Mouse (Mus musculus): ENCODE results near the gene Dgkh. TPM values are rescaled to one million over a fixed set of nuclear protein-coding genes. Genes with fewer than 3 reads are reported as not detected.
"Not testable (repeated sequence)": the region's sequence is repeated elsewhere in the genome, so short reads cannot be mapped to it uniquely, and the experiment has no call there.

The Dgkh gene
- polyA plus RNA-seq, 1 experiment from 2014 or later = 2.8 TPM

- Histone ChIP-seq H3K9me3 (ENCODE audit: control insufficient read depth, low read length) (no peaks in the 10 kb centered on the region), H3K9ac (ENCODE audit: low read length) (no peak overlapping the region), H3K36me3 (ENCODE audit: control insufficient read depth, insufficient read depth, low read length) (peaks cover 23% of the 10 kb centered on the region), H3K27ac (replicated peaks in 1 of 2; ENCODE audit: control insufficient read depth in 1 of 2, insufficient read depth in 1 of 2, low read depth in 2 of 2, low read length in 2 of 2) (no peak overlapping the region), H3K4me2 (ENCODE audit: low read length) (no peak overlapping the region), H3K27me3 (ENCODE audit: control insufficient read depth, insufficient read depth, low read length) (no peaks in the 10 kb centered on the region), H3K4me3 (ENCODE audit: control insufficient read depth in 1 of 2, insufficient read depth in 1 of 2, low read depth in 1 of 2, low read length in 2 of 2) (no peak overlapping the region), H3K4me1 (ENCODE audit: control insufficient read depth in 2 of 2, insufficient read depth in 2 of 2, low read length in 2 of 2) (peaks cover 0 to 8% of the 10 kb centered on the region in 2 experiments; a peak in 1 of 4 replicates)
- 88% methylated on average over 5 of the region's 5 CpGs for WGBS
- ATAC-seq (ENCODE audit: insufficient number of reproducible peaks, insufficient read depth, low FRiP score, low read depth) = no peak
Observed at GRCm38 (mm10) chr14:78568410-78568809, 164.2 kb downstream of the Dgkh start.

- Histone ChIP-seq H3K36me3 (ENCODE audit: control insufficient read depth, insufficient read depth, low read length) (peaks cover 15% of the 10 kb centered on the region; the same call in 1 of the 2 replicates), H3K4me1 (ENCODE audit: control insufficient read depth in 2 of 2, insufficient read depth in 2 of 2, low read length in 2 of 2) (peaks cover 0 to 8% of the 10 kb centered on the region in 2 experiments; a peak in 1 of 4 replicates), H3K27me3 (ENCODE audit: control insufficient read depth, insufficient read depth, low read length) (no peaks in the 10 kb centered on the region), H3K9ac (ENCODE audit: low read length) (no peak overlapping the region), H3K4me3 (ENCODE audit: control insufficient read depth in 1 of 2, insufficient read depth in 1 of 2, low read depth in 1 of 2, low read length in 2 of 2) (no peak overlapping the region), H3K9me3 (ENCODE audit: control insufficient read depth, low read length) (no peaks in the 10 kb centered on the region), H3K4me2 (ENCODE audit: low read length) (no peak overlapping the region), H3K27ac (replicated peaks in 1 of 2; ENCODE audit: control insufficient read depth in 1 of 2, insufficient read depth in 1 of 2, low read depth in 2 of 2, low read length in 2 of 2) (no peak overlapping the region)
- no peak for ATAC-seq (ENCODE audit: insufficient number of reproducible peaks, insufficient read depth, low FRiP score, low read depth)
- WGBS = 66% methylated on average over 4 of the region's 4 CpGs
Observed at GRCm38 (mm10) chr14:78566431-78566830, 166.1 kb downstream of the Dgkh start.

DNA sequence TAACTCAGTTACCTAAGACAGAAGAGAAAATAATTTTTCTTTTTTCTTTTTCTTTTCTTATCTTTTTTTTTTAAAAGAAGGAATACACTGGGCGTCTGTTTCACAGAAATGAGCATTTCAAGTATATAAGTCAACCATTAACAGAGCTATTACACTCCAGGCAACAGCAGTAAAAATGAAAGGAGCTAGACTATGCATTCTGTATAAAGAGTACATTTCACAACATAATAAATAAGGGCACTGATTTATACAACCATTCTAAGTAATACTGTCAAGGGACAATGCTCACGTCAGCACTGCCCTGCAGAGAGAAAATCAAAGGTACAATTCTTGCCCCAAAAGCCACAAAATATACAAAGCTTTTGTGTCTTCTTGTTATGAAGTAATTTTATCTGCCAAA is 168.3 kb downstream of the Dgkh start:
- no peak for ATAC-seq (ENCODE audit: insufficient number of reproducible peaks, insufficient read depth, low FRiP score, low read depth)

GRCm38 (mm10) chr14:78563211-78563610 is 169.4 kb downstream of the Dgkh start:
- ATAC-seq (ENCODE audit: insufficient number of reproducible peaks, insufficient read depth, low FRiP score, low read depth) = no peak
- 85% methylated on average over 7 of the region's 7 CpGs for WGBS

More for the DNA sequence above, 168.3 kb downstream of the Dgkh start:
- Histone ChIP-seq H3K4me3 (ENCODE audit: control insufficient read depth in 1 of 2, insufficient read depth in 1 of 2, low read depth in 1 of 2, low read length in 2 of 2) (no peak overlapping the region), H3K27ac (replicated peaks in 1 of 2; ENCODE audit: control insufficient read depth in 1 of 2, insufficient read depth in 1 of 2, low read depth in 2 of 2, low read length in 2 of 2) (no peak overlapping the region), H3K27me3 (ENCODE audit: control insufficient read depth, insufficient read depth, low read length) (no peaks in the 10 kb centered on the region), H3K36me3 (ENCODE audit: control insufficient read depth, insufficient read depth, low read length) (peaks cover 8% of the 10 kb centered on the region; the same call in 1 of the 2 replicates), H3K4me2 (ENCODE audit: low read length) (no peak overlapping the region), H3K4me1 (ENCODE audit: control insufficient read depth in 2 of 2, insufficient read depth in 2 of 2, low read length in 2 of 2) (peaks cover 0 to 4% of the 10 kb centered on the region in 2 experiments; a peak in 1 of 4 replicates), H3K9ac (ENCODE audit: low read length) (no peak overlapping the region), H3K9me3 (ENCODE audit: control insufficient read depth, low read length) (no peaks in the 10 kb centered on the region)
- 86% methylated on average over 2 of the region's 2 CpGs for WGBS

GRCm38 (mm10) chr14:78562121-78562520 is 170.5 kb downstream of the Dgkh start:
- Histone ChIP-seq H3K4me1 (ENCODE audit: control insufficient read depth in 2 of 2, insufficient read depth in 2 of 2, low read length in 2 of 2) (no peaks in the 10 kb centered on the region), H3K36me3 (ENCODE audit: control insufficient read depth, insufficient read depth, low read length) (peaks cover 4% of the 10 kb centered on the region; the same call in 1 of the 2 replicates), H3K4me3 (ENCODE audit: control insufficient read depth in 1 of 2, insufficient read depth in 1 of 2, low read depth in 1 of 2, low read length in 2 of 2) (no peak overlapping the region), H3K27ac (replicated peaks in 1 of 2; ENCODE audit: control insufficient read depth in 1 of 2, insufficient read depth in 1 of 2, low read depth in 2 of 2, low read length in 2 of 2) (no peak overlapping the region), H3K4me2 (ENCODE audit: low read length) (no peak overlapping the region), H3K9me3 (ENCODE audit: control insufficient read depth, low read length) (no peaks in the 10 kb centered on the region), H3K27me3 (ENCODE audit: control insufficient read depth, insufficient read depth, low read length) (no peaks in the 10 kb centered on the region), H3K9ac (ENCODE audit: low read length) (no peak overlapping the region)
- 67% methylated on average over 4 of the region's 4 CpGs for WGBS
- no peak for ATAC-seq (ENCODE audit: insufficient number of reproducible peaks, insufficient read depth, low FRiP score, low read depth)

More at GRCm38 (mm10) chr14:78563211-78563610, 169.4 kb downstream of the Dgkh start:
- peaks cover 9% of the 10 kb centered on the region; the same call in 1 of the 2 replicates for H3K36me3 ChIP-seq (ENCODE audit: control insufficient read depth, insufficient read depth, low read length)
- H3K4me1 ChIP-seq (ENCODE audit: control insufficient read depth in 2 of 2, insufficient read depth in 2 of 2, low read length in 2 of 2) = no peaks in the 10 kb centered on the region
- H3K4me3 ChIP-seq (ENCODE audit: control insufficient read depth in 1 of 2, insufficient read depth in 1 of 2, low read depth in 1 of 2, low read length in 2 of 2) = no peak overlapping the region
- H3K9me3 ChIP-seq (ENCODE audit: control insufficient read depth, low read length) = no peaks in the 10 kb centered on the region
- H3K9ac ChIP-seq (ENCODE audit: low read length) = no peak overlapping the region
- no peak overlapping the region for H3K4me2 ChIP-seq (ENCODE audit: low read length)
- H3K27me3 ChIP-seq (ENCODE audit: control insufficient read depth, insufficient read depth, low read length) = no peaks in the 10 kb centered on the region
- no peak overlapping the region for H3K27ac ChIP-seq (replicated peaks in 1 of 2; ENCODE audit: control insufficient read depth in 1 of 2, insufficient read depth in 1 of 2, low read depth in 2 of 2, low read length in 2 of 2)

DNA sequence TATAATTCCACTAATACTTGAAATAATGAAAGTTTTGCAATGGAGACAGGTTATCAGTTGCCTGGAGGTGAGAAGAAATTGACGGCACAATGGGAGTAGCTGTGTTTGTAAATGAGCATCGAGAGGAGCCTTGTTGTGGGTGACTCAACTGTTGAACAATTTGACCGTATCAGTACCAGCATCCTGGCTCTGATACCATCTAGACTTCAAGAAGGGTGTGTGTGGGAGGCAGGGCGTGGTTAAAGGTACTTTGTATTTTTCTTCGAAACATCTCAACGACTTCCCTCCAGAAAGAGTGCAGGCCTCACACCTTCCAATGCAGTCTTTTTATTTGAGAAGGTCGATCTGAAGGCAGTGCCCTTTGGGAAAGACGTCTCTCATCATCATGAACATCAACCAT is 173.5 kb downstream of the Dgkh start:
- H3K9me3 ChIP-seq (ENCODE audit: control insufficient read depth, low read length) = no peaks in the 10 kb centered on the region
- no peak overlapping the region for H3K4me3 ChIP-seq (ENCODE audit: control insufficient read depth in 1 of 2, insufficient read depth in 1 of 2, low read depth in 1 of 2, low read length in 2 of 2)
- H3K27me3 ChIP-seq (ENCODE audit: control insufficient read depth, insufficient read depth, low read length) = no peaks in the 10 kb centered on the region
- no peaks in the 10 kb centered on the region for H3K4me1 ChIP-seq (ENCODE audit: control insufficient read depth in 2 of 2, insufficient read depth in 2 of 2, low read length in 2 of 2)
- WGBS = 80% methylated on average over 8 of the region's 8 CpGs
- H3K9ac ChIP-seq (ENCODE audit: low read length) = no peak overlapping the region
- H3K27ac ChIP-seq (replicated peaks in 1 of 2; ENCODE audit: control insufficient read depth in 1 of 2, insufficient read depth in 1 of 2, low read depth in 2 of 2, low read length in 2 of 2) = no peak overlapping the region
- H3K4me2 ChIP-seq (ENCODE audit: low read length) = no peak overlapping the region
- ATAC-seq (ENCODE audit: insufficient number of reproducible peaks, insufficient read depth, low FRiP score, low read depth) = no peak
- peaks cover 4% of the 10 kb centered on the region; the same call in 1 of the 2 replicates for H3K36me3 ChIP-seq (ENCODE audit: control insufficient read depth, insufficient read depth, low read length)

DNA sequence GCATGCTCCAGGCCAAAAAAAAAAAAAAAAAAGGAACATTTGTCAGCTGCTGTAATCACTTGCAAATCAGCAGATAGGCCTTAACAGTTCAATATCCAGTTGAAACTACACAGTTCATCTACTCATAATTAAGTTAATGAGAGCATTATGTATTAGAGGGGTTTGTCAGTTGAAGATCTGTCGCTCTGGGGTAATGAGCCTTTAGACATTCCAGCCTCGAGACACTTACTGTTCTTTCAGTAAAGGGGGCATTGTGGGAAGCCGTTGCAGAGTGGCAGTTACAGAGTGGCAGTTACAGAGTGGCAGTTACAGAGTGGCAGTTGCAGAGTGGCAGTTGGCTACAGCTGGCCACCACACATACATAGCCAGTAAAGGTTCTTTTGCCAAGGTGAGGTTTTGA is 177.7 kb downstream of the Dgkh start:
- not testable (repeated sequence) for H3K9me3 ChIP-seq (ENCODE audit: control insufficient read depth, low read length); H3K9ac ChIP-seq (ENCODE audit: low read length); H3K4me2 ChIP-seq (ENCODE audit: low read length); H3K27ac ChIP-seq (replicated peaks in 1 of 2; ENCODE audit: control insufficient read depth in 1 of 2, insufficient read depth in 1 of 2, low read depth in 2 of 2, low read length in 2 of 2); H3K27me3 ChIP-seq (ENCODE audit: control insufficient read depth, insufficient read depth, low read length); H3K36me3 ChIP-seq (ENCODE audit: control insufficient read depth, insufficient read depth, low read length); H3K4me1 ChIP-seq (ENCODE audit: control insufficient read depth in 2 of 2, insufficient read depth in 2 of 2, low read length in 2 of 2); H3K4me3 ChIP-seq (ENCODE audit: control insufficient read depth in 1 of 2, insufficient read depth in 1 of 2, low read depth in 1 of 2, low read length in 2 of 2); ATAC-seq (ENCODE audit: insufficient number of reproducible peaks, insufficient read depth, low FRiP score, low read depth)
- 78% methylated on average over 3 of the region's 3 CpGs for WGBS

DNA sequence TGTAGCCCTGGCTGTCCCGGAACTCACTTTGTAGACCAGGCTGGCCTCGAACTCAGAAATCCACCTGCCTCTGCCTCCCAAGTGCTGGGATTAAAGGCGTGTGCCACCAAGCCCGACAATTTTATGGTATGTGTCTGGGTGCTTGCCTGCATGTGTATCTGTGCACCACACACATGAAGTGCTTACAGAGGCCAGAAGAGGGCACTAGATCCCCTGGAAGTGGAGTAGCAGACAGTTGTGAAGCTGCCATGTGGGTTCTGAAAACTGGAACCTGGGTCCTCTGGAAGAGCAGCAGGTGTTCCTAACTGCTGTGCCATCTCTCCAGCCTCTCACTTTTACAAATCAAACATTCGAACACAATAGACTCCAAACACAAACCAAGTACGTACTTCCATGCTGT is 178.9 kb downstream of the Dgkh start:
- Histone ChIP-seq H3K9ac (ENCODE audit: low read length) (no peak overlapping the region), H3K27ac (replicated peaks in 1 of 2; ENCODE audit: control insufficient read depth in 1 of 2, insufficient read depth in 1 of 2, low read depth in 2 of 2, low read length in 2 of 2) (no peak overlapping the region), H3K9me3 (ENCODE audit: control insufficient read depth, low read length) (no peaks in the 10 kb centered on the region), H3K27me3 (ENCODE audit: control insufficient read depth, insufficient read depth, low read length) (no peaks in the 10 kb centered on the region), H3K4me3 (ENCODE audit: control insufficient read depth in 1 of 2, insufficient read depth in 1 of 2, low read depth in 1 of 2, low read length in 2 of 2) (no peak overlapping the region), H3K4me1 (ENCODE audit: control insufficient read depth in 2 of 2, insufficient read depth in 2 of 2, low read length in 2 of 2) (peaks cover 7 to 8% of the 10 kb centered on the region in 2 experiments), H3K4me2 (ENCODE audit: low read length) (no peak overlapping the region), H3K36me3 (ENCODE audit: control insufficient read depth, insufficient read depth, low read length) (no peaks in the 10 kb centered on the region; the same call in 1 of the 2 replicates)
- 94% methylated on average over 6 of the region's 6 CpGs for WGBS
- no peak for ATAC-seq (ENCODE audit: insufficient number of reproducible peaks, insufficient read depth, low FRiP score, low read depth)
